Mouse (Mus musculus) CH12.LX (cell line): ENCODE data around the gene Nt5c2. TPM values are rescaled to one million over a fixed set of nuclear protein-coding genes. Genes with fewer than 3 reads are reported as not detected.

Experiments
- DNase-seq: peaks from one replicate; pipeline ENCODE4 v3.0.0-alpha.2; 2013; ENCODE audit errors: extremely low read depth
- H3K27ac ChIP-seq: 2 replicates; pipeline ENCODE4 v1.5.1; 2012; ENCODE audit warnings: low read depth, mild to moderate bottlenecking, control low read depth, moderate library complexity; ENCODE audit not compliant: insufficient read depth
- H3K27me3 ChIP-seq: replicated peaks from 2 replicates; pipeline ENCODE3; 2012; ENCODE audit warnings: inconsistent platforms
- H3K36me3 ChIP-seq, 2 experiments: replicated peaks in 1 of 2; 2 replicates each; pipeline versions ENCODE3 to v1.6.1; 2012; ENCODE audit warnings: inconsistent platforms in 1 of 2, low read length in 1 of 2, mild to moderate bottlenecking in 1 of 2, mixed read lengths in 1 of 2, moderate library complexity in 1 of 2; ENCODE audit not compliant: control insufficient read depth in 1 of 2, insufficient read depth in 1 of 2
- H3K4me1 ChIP-seq, 2 experiments: 2 replicates each; pipeline ENCODE4 v1.6.1; 2012; ENCODE audit warnings: inconsistent platforms in 1 of 2, moderate library complexity in 1 of 2; ENCODE audit not compliant: insufficient read depth in 2 of 2, control insufficient read depth in 1 of 2
- H3K4me2 ChIP-seq: 2 replicates; pipeline ENCODE4 v1.6.1; 2012; ENCODE audit warnings: low read depth, mild to moderate bottlenecking, control low read depth; ENCODE audit not compliant: poor library complexity, insufficient read depth, severe bottlenecking
- H3K4me3 ChIP-seq, 3 experiments: fragments of 150-350 bp in 1 of 3; sonication (generic) in 1 of 3; replicated peaks in 1 of 3; 2 replicates each; pipeline versions ENCODE3 to v1.5.1; 2011 to 2012; ENCODE audit warnings: low read depth in 2 of 3, low read length in 2 of 3, mild to moderate bottlenecking in 2 of 3, moderate library complexity in 2 of 3, control low read depth in 1 of 3, improper control_type of control experiment in 1 of 3, inconsistent platforms in 1 of 3, mixed read lengths in 1 of 3; ENCODE audit not compliant: poor library complexity in 1 of 3
- H3K79me2 ChIP-seq: replicated peaks from 2 replicates; pipeline ENCODE4 v1.6.1; 2012; ENCODE audit warnings: mild to moderate bottlenecking, moderate library complexity; ENCODE audit not compliant: control insufficient read depth, poor library complexity, insufficient read depth, severe bottlenecking; ENCODE audit errors: extremely low read depth
- H3K9ac ChIP-seq: 2 replicates; pipeline ENCODE4 v1.6.1; 2012; ENCODE audit warnings: low read depth, mild to moderate bottlenecking, control low read depth, moderate library complexity; ENCODE audit not compliant: insufficient read depth
- H3K9me3 ChIP-seq: replicated peaks from 2 replicates; pipeline ENCODE3; 2012; ENCODE audit warnings: low read length, inconsistent platforms, mixed read lengths
- BHLHE40 ChIP-seq: IDR thresholded peaks from 2 replicates; pipeline ENCODE4 v1.6.1; 2011; ENCODE audit warnings: mild to moderate bottlenecking, low read depth, low read length, improper control_type of control experiment
- CHD1 ChIP-seq: IDR thresholded peaks from 2 replicates; pipeline ENCODE4 v1.6.1; 2012; ENCODE audit warnings: low read depth, low read length, improper control_type of control experiment, inconsistent platforms
- E2F4 ChIP-seq: IDR thresholded peaks from 2 replicates; pipeline ENCODE4 v1.6.1; 2011; ENCODE audit warnings: low read depth, low read length, improper control_type of control experiment; ENCODE audit not compliant: insufficient replicate concordance
- ELF1 ChIP-seq: IDR thresholded peaks from 2 replicates; pipeline ENCODE4 v1.6.1; 2014; ENCODE audit warnings: low read depth, mild to moderate bottlenecking, inconsistent platforms, low read length, improper control_type of control experiment
- EP300 ChIP-seq: IDR thresholded peaks from 2 replicates; pipeline ENCODE4 v1.6.1; 2011; ENCODE audit warnings: low read length, improper control_type of control experiment
- ETS1 ChIP-seq: conservative IDR thresholded peaks from 2 replicates; pipeline ENCODE4 v1.6.1; 2012; ENCODE audit warnings: low read depth, mild to moderate bottlenecking, inconsistent platforms, low read length, improper control_type of control experiment, moderate library complexity
- GABPA ChIP-seq: IDR thresholded peaks from 2 replicates; pipeline ENCODE4 v1.6.1; 2012; ENCODE audit warnings: low read depth, low read length, improper control_type of control experiment, inconsistent platforms; ENCODE audit not compliant: insufficient replicate concordance
- IRF4 ChIP-seq: IDR thresholded peaks from 2 replicates; pipeline ENCODE4 v1.6.1; 2014; ENCODE audit warnings: low read depth, mild to moderate bottlenecking, inconsistent platforms, low read length, improper control_type of control experiment
- JUND ChIP-seq: conservative IDR thresholded peaks from 2 replicates; pipeline ENCODE4 v1.6.1; 2011; ENCODE audit warnings: low read depth, low read length, improper control_type of control experiment
- MAFK ChIP-seq: IDR thresholded peaks from 2 replicates; pipeline ENCODE4 v1.6.1; 2011; ENCODE audit warnings: low read length, improper control_type of control experiment; ENCODE audit not compliant: insufficient replicate concordance
- MEF2A ChIP-seq: IDR thresholded peaks from 2 replicates; pipeline ENCODE4 v1.6.1; 2014; ENCODE audit warnings: low read depth, mild to moderate bottlenecking, inconsistent platforms, low read length, improper control_type of control experiment, borderline replicate concordance
- NELFE ChIP-seq: IDR thresholded peaks from 2 replicates; pipeline ENCODE4 v1.6.1; 2011; ENCODE audit warnings: low read depth, low read length, improper control_type of control experiment
- PAX5 ChIP-seq: IDR thresholded peaks from 2 replicates; pipeline ENCODE4 v1.6.1; 2012; ENCODE audit warnings: low read length, inconsistent platforms, mixed read lengths
- POLR2AphosphoS2 ChIP-seq: IDR thresholded peaks from 2 replicates; pipeline ENCODE4 v1.6.1; 2011; ENCODE audit warnings: low read depth, low read length, improper control_type of control experiment
- RCOR1 ChIP-seq: conservative IDR thresholded peaks from 2 replicates; pipeline ENCODE4 v1.6.1; 2012; ENCODE audit warnings: low read depth, mild to moderate bottlenecking, inconsistent platforms, low read length, improper control_type of control experiment
- SIN3A ChIP-seq: IDR thresholded peaks from 2 replicates; pipeline ENCODE4 v1.6.1; 2012; ENCODE audit warnings: low read length, improper control_type of control experiment, inconsistent platforms
- SMC3 ChIP-seq: IDR thresholded peaks from 2 replicates; pipeline ENCODE4 v1.6.1; 2011; ENCODE audit warnings: low read depth, low read length, improper control_type of control experiment
- TBP ChIP-seq: conservative IDR thresholded peaks from 2 replicates; pipeline ENCODE4 v1.6.1; 2011; ENCODE audit warnings: low read depth, low read length, improper control_type of control experiment
- UBTF ChIP-seq: IDR thresholded peaks from 2 replicates; pipeline ENCODE4 v1.6.1; 2012; ENCODE audit warnings: low read depth, mild to moderate bottlenecking, inconsistent platforms, low read length, improper control_type of control experiment, moderate library complexity
- USF1 ChIP-seq: IDR thresholded peaks from 2 replicates; pipeline ENCODE4 v1.6.1; 2014; ENCODE audit warnings: low read depth, mild to moderate bottlenecking, inconsistent platforms, low read length, improper control_type of control experiment
- ZKSCAN1 ChIP-seq: IDR thresholded peaks from 2 replicates; pipeline ENCODE4 v1.6.1; 2012; ENCODE audit warnings: low read depth, inconsistent platforms, low read length, improper control_type of control experiment, borderline replicate concordance
- ZMIZ1 ChIP-seq: IDR thresholded peaks from 2 replicates; pipeline ENCODE4 v1.6.1; 2012; ENCODE audit warnings: low read depth, mild to moderate bottlenecking, inconsistent platforms, low read length, improper control_type of control experiment
- dilution Hi-C: fragments of 300-500 bp; cut with MboI; formaldehyde crosslinking; loops from 2 replicates; pipeline ENCODE4 v1.14.3; 2020; ENCODE audit warnings: low sequenced_read_pairs; ENCODE audit not compliant: extremely low pct_unique_long_range_greater_than_20kb, extremely low pct_ligation_motif_present
- in situ Hi-C: fragments of 300-500 bp; cut with MboI; formaldehyde crosslinking; loops from 3 replicates; pipeline ENCODE4 v1.14.3; 2019; ENCODE audit warnings: low sequenced_read_pairs, low pct_ligation_motif_present, low pct_unique_long_range_greater_than_20kb, mixed read lengths
- polyA plus RNA-seq: library from polyadenylated mRNA; unstranded; fragments of >175 nt; gene quantifications from 2 replicates; pipeline ENCODE4 v1.2.1, GENCODE M21; 2012; ENCODE audit warnings: low read depth; ENCODE audit not compliant: insufficient read length
- total RNA-seq, 2 experiments: library from RNA; depleted of rRNA; stranded (reverse); fragments of 300-350 nt in 1 of 2; fragments of >200 nt in 1 of 2; gene quantifications; 2 replicates each; pipeline ENCODE4 v1.2.3; 2012 to 2014

The Nt5c2 gene
- total and polyA plus RNA-seq, 3 experiments = 15.1 to 62.9 (median 21.1) TPM

DNA sequence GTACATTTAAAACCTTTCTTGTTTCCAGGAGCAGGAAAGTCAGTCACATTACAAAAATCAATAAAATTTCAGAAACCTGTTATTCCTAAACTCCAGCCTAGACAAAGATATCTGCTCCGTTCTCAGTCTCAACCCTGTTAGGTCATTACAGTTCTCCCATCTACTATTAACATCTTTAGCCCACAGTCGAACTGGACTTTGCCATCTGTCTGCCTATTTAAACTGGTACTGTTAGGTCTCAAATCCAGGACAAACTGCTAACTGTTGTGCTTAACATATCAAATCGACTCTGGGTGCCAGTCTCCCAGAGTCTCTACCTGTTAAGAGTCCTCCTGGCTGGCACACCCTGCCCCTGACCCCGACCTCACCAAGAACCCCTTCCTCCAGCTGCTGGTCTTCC is 109.0 kb downstream of the Nt5c2 start:
- TF ChIP-seq RCOR1 (no peak), ZMIZ1 (no peak), TBP (no peak), ZKSCAN1 (no peak), PAX5 (no peak), SIN3A (no peak), POLR2AphosphoS2 (no peak), ELF1 (no peak), JUND (no peak), GABPA (no peak)
- H3K4me3 ChIP-seq = no peak overlapping the region
- H3K9ac ChIP-seq = no peak overlapping the region
- no peaks in the 10 kb centered on the region for H3K79me2 ChIP-seq
- H3K27ac ChIP-seq = no peak overlapping the region
- dilution Hi-C loops = no loop called here
- H3K36me3 ChIP-seq = peaks cover 3 to 43% of the 10 kb centered on the region in 2 experiments
- no peaks in the 10 kb centered on the region for H3K27me3 ChIP-seq
- DNase-seq = no peak
- in situ Hi-C loops = no loop called here
- H3K4me1 ChIP-seq = no peaks in the 10 kb centered on the region
- no peaks in the 10 kb centered on the region for H3K9me3 ChIP-seq
- H3K4me2 ChIP-seq = no peak overlapping the region

DNA sequence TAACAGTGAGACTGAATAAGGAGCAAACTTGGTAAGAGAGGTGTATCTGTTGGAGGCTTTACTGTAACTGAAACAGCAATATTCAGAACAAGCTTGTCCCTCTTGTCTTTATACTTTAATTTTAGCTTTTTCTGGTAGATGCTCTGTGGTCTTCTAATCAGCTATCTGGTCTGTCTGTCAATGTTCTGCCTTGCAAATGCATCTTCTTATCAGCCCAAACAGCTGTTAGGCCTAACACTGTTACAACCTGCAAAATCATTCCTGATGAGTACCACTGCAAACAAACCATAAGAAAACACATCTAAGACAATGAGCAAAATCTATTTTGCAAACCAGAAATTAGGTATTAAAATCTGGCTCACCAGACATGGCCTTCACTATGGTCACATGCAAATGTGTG is 109.6 kb downstream of the Nt5c2 start:
- H3K9ac ChIP-seq = no peak overlapping the region
- no peak overlapping the region for H3K4me2 ChIP-seq
- H3K36me3 ChIP-seq = peaks cover 3 to 44% of the 10 kb centered on the region in 2 experiments
- H3K79me2 ChIP-seq = no peaks in the 10 kb centered on the region
- H3K4me3 ChIP-seq = no peak overlapping the region
- H3K4me1 ChIP-seq = no peaks in the 10 kb centered on the region
- no peaks in the 10 kb centered on the region for H3K9me3 ChIP-seq
- DNase-seq = no peak
- in situ Hi-C loops = no loop called here
- TF ChIP-seq GABPA (no peak), ETS1 (no peak), NELFE (no peak), USF1 (no peak), IRF4 (no peak), MAFK (no peak), POLR2AphosphoS2 (no peak), TBP (no peak), PAX5 (no peak), SMC3 (no peak), EP300 (no peak), MEF2A (no peak), UBTF (no peak), E2F4 (no peak), ZKSCAN1 (no peak), CHD1 (no peak), ZMIZ1 (no peak), SIN3A (no peak), BHLHE40 (no peak)
- dilution Hi-C loops = no loop called here
- no peaks in the 10 kb centered on the region for H3K27me3 ChIP-seq
- no peak overlapping the region for H3K27ac ChIP-seq
